Mouse (Mus musculus) cortical plate, adult 2 months (tissue): ENCODE results near the gene Pramef17.
"Not testable (repeated sequence)": the region's sequence is repeated elsewhere in the genome, so short reads cannot be mapped to it uniquely, and the experiment has no call there.

Experiments
- CTCF ChIP-seq: fragments of 200-500 bp; IDR thresholded peaks from 2 replicates; pipeline ENCODE4 v1.5.1; 2011; ENCODE audit warnings: mild to moderate bottlenecking, control low read depth, low read length; ENCODE audit not compliant: insufficient read depth; ENCODE audit errors: extremely low read depth
- POLR2A ChIP-seq: fragments of 200-500 bp; IDR thresholded peaks from 2 replicates; pipeline ENCODE4 v1.6.1; 2011; ENCODE audit warnings: mild to moderate bottlenecking, low read length, control low read depth; ENCODE audit not compliant: insufficient read depth; ENCODE audit errors: extremely low read depth

GRCm38 (mm10) chr4:143988126-143988525 is 6.0 kb downstream of the Pramef17 start:
- not testable (repeated sequence) for TF ChIP-seq CTCF, POLR2A
